Mouse (Mus musculus): ENCODE data around the gene Nxnl2. TPM values are rescaled to one million over a fixed set of nuclear protein-coding genes. Genes with fewer than 3 reads are reported as not detected.

Gene Nxnl2
- total and polyA plus RNA-seq, 3 experiments = not detected

GRCm38 (mm10) chr13:51137702-51138031 lies 33.2 kb upstream of the Nxnl2 start:
- Histone ChIP-seq H3K4me3 (ENCODE audit: control insufficient read depth in 1 of 2, insufficient read depth in 1 of 2, low read depth in 2 of 2, low read length in 2 of 2) (no peak overlapping the region), H3K9ac (ENCODE audit: control insufficient read depth, low read depth, low read length, poor library complexity, severe bottlenecking) (no peak overlapping the region), H3K27ac (ENCODE audit: control insufficient read depth, low read depth, low read length) (no peak overlapping the region), H3K4me1 (ENCODE audit: control insufficient read depth in 1 of 2, insufficient read depth in 2 of 2, low read length in 2 of 2) (no peaks in the 10 kb centered on the region), H3K79me2 (ENCODE audit: control insufficient read depth, insufficient read depth, low read length, poor library complexity) (no peaks in the 10 kb centered on the region), H3K9me3 (replicated peaks; ENCODE audit: insufficient read depth, low read length) (no peaks in the 10 kb centered on the region), H3K36me3 (ENCODE audit: control insufficient read depth in 1 of 2, insufficient read depth in 2 of 2, low read length in 2 of 2) (peaks cover 0 to 7% of the 10 kb centered on the region in 2 experiments; a peak in 3 of 4 replicates), H3K27me3 (ENCODE audit: control insufficient read depth in 1 of 2, insufficient read depth in 2 of 2, low read length in 2 of 2) (no peaks in the 10 kb centered on the region)
- TF ChIP-seq EP300 (IDR thresholded peaks at IDR 0.05; ENCODE audit: low read depth in 1 of 2, low read length in 2 of 2) = no peak
- TF ChIP-seq MYC (IDR thresholded peaks at IDR 0.05; ENCODE audit: low read depth, low read length) = no peak
- TF ChIP-seq NRF1 (IDR thresholded peaks at IDR 0.05; ENCODE audit: insufficient read depth, low read depth, low read length, poor library complexity, severe bottlenecking) = no peak
- no peak for TF ChIP-seq ZC3H11A (IDR thresholded peaks at IDR 0.05; ENCODE audit: low read depth, low read length)
- no peak for TF ChIP-seq ZMIZ1 (IDR thresholded peaks at IDR 0.05; ENCODE audit: low read depth, low read length)
- TF ChIP-seq MAFK (IDR thresholded peaks at IDR 0.05; ENCODE audit: borderline replicate concordance, low read depth, low read length) = no peak
- no peak for TF ChIP-seq CHD1 (IDR thresholded peaks at IDR 0.05; ENCODE audit: low read depth, low read length)
- no peak for TF ChIP-seq ETS1 (IDR thresholded peaks at IDR 0.05; ENCODE audit: low read depth, low read length)
- TF ChIP-seq CHD2 (IDR thresholded peaks at IDR 0.05; ENCODE audit: low read length) = no peak
- no peak for TF ChIP-seq MEF2A (IDR thresholded peaks at IDR 0.05; ENCODE audit: extremely low read depth, insufficient replicate concordance, low read depth, low read length, poor library complexity, severe bottlenecking)
- no peak for TF ChIP-seq HCFC1 (IDR thresholded peaks at IDR 0.05; ENCODE audit: low read depth, low read length)
- TF ChIP-seq BHLHE40 (IDR thresholded peaks at IDR 0.05; ENCODE audit: borderline replicate concordance, low read depth, low read length) = no peak
- no peak for DNase-seq (ENCODE audit: low read depth, low spot score)

- Histone ChIP-seq H3K4me1 (ENCODE audit: control insufficient read depth in 1 of 2, insufficient read depth in 2 of 2, low read length in 2 of 2) (peaks cover 4 to 6% of the 10 kb centered on the region in 2 experiments), H3K9me3 (replicated peaks; ENCODE audit: insufficient read depth, low read length) (no peaks in the 10 kb centered on the region), H3K27ac (ENCODE audit: control insufficient read depth, low read depth, low read length) (no peak overlapping the region), H3K9ac (ENCODE audit: control insufficient read depth, low read depth, low read length, poor library complexity, severe bottlenecking) (no peak overlapping the region), H3K36me3 (ENCODE audit: control insufficient read depth in 1 of 2, insufficient read depth in 2 of 2, low read length in 2 of 2) (peaks cover 11% of the 10 kb centered on the region in 2 experiments), H3K27me3 (ENCODE audit: control insufficient read depth in 1 of 2, insufficient read depth in 2 of 2, low read length in 2 of 2) (no peaks in the 10 kb centered on the region), H3K79me2 (ENCODE audit: control insufficient read depth, insufficient read depth, low read length, poor library complexity) (no peaks in the 10 kb centered on the region), H3K4me3 (ENCODE audit: control insufficient read depth in 1 of 2, insufficient read depth in 1 of 2, low read depth in 2 of 2, low read length in 2 of 2) (no peak overlapping the region)
- TF ChIP-seq RCOR1 (IDR thresholded peaks at IDR 0.05; ENCODE audit: low read depth, low read length) (no peak), USF1 (IDR thresholded peaks at IDR 0.05; ENCODE audit: low read depth, low read length) (no peak), POLR2AphosphoS2 (IDR thresholded peaks at IDR 0.05; ENCODE audit: low read length) (no peak), UBTF (IDR thresholded peaks at IDR 0.05; ENCODE audit: borderline replicate concordance, insufficient read depth, low read depth, low read length) (no peak), TAL1 (IDR thresholded peaks at IDR 0.05; ENCODE audit: low read length) (no peak), EP300 (IDR thresholded peaks at IDR 0.05; ENCODE audit: low read depth in 1 of 2, low read length in 2 of 2) (no peak), ETS1 (IDR thresholded peaks at IDR 0.05; ENCODE audit: low read depth, low read length) (no peak), GATA1 (IDR thresholded peaks at IDR 0.05; ENCODE audit: low read depth, low read length) (no peak)
- no peak for DNase-seq (ENCODE audit: low read depth, low spot score)
These were observed 23.7 kb upstream of the Nxnl2 start for GRCm38 (mm10) chr13:51147106-51147505.

Measured in MEL (cell line).